ENCODE assay signal across 13 mouse cellular contexts in genomic region chr4:119637176-119637845, GRCm38 (mm10). TPM values are rescaled to one million over a fixed set of nuclear protein-coding genes. Genes with fewer than 3 reads are reported as not detected.
A peak's percentile ranks its signal among the peaks of the same experiment; 100 is the strongest.
DNase-seq lines count a peak whose midpoint lies in the region; ATAC-seq and TF ChIP-seq lines count a peak whose summit lies in the region.
"Had no signal": no experiment of that assay in that cellular context is flagged by ENCODE, and none has a peak within 500 bp of the region (broad histone marks: within the 10 kb centered on the region; RNA-seq: fewer than 3 reads in every experiment).

TSS of gene Guca2a (plus strand) at chr4:119637704.

- WGBS in lung, embryonic 15.5 days = 45% methylated on average over 4 of the region's 4 CpGs
- 61% methylated on average over 4 of the region's 4 CpGs for WGBS in lung, adult 2 months

- intact Hi-C loops in heart, postnatal 25 days (cut with DNase I) = loop anchor here (10.0 kb wide), 1 partner anchor 467 kb away; no protein-coding TSS in a partner anchor

- no peak within 1 kb of the TSS for H3K4me3 ChIP-seq in lung, embryonic 15.5 days
- H3K4me3 ChIP-seq in lung, adult 2 months (replicated peaks; ENCODE audit: extremely low read depth, low read depth, low read length) = no peak within 1 kb of the TSS

- 0 out of 2 replicates have a peak within 1 kb of the TSS, but pooled peaks have one; percentile 15 for H3K27ac ChIP-seq in lung, embryonic 15.5 days

- H3K4me1 ChIP-seq in lung, embryonic 15.5 days = peaks cover 21% of the 10 kb centered on the region
- H3K4me1 ChIP-seq in lung, adult 2 months (ENCODE audit: control insufficient read depth, insufficient read depth, low read length) = peaks cover 2% of the 10 kb centered on the region; the same call in 1 of the 2 replicates

- H3K27me3 ChIP-seq in lung, embryonic 15.5 days = no peaks in the 10 kb centered on the region

- no peak for TF ChIP-seq POLR2A in lung, adult 2 months (IDR thresholded peaks at IDR 0.05; ENCODE audit: borderline replicate concordance, extremely low read depth, low read depth, low read length)

- no peak within 1 kb of the TSS for H3K4me2 ChIP-seq in lung, embryonic 15.5 days

- TF ChIP-seq CTCF in lung, adult 2 months (IDR thresholded peaks at IDR 0.05; ENCODE audit: insufficient read depth, low read length) = no peak

- DNase-seq in heart, adult 11 months = peak; percentile 83
- no peak for DNase-seq in heart, postnatal 25 days (ENCODE audit: low spot score)
- no peak for DNase-seq in lung, adult 2 months
- DNase-seq in adrenal gland, postnatal 25 days = peak; percentile 63
- DNase-seq in lung, postnatal 4 days = peak; percentile 28 to 62
- no peak for DNase-seq in embryo, embryonic 10 days (ENCODE audit: low spot score)
- DNase-seq in left cerebral cortex, adult 9 months (ENCODE audit: low spot score in 2 of 2) = no peak
- DNase-seq: gastrocnemius, postnatal 10 days; right cerebral cortex, postnatal 25 days; thymus, postnatal 36 days had no signal

- no peaks in the 10 kb centered on the region for H3K36me3 ChIP-seq in lung, embryonic 15.5 days

- H3K9ac ChIP-seq in lung, embryonic 15.5 days = no peak within 1 kb of the TSS

- H3K9me3 ChIP-seq in lung, embryonic 15.5 days = no peaks in the 10 kb centered on the region

- peak; percentile 33; the same call in 1 of the 2 replicates for ATAC-seq in lung, embryonic 15.5 days (ENCODE audit: borderline replicate concordance, extremely low read depth, low FRiP score, low TSS enrichment)

RNA-seq across cellular contexts. Expression of gene Guca2a, which starts in this region (rescaled TPM):
- total RNA-seq in heart, postnatal 25 days (2021) = not detected
- polyA plus RNA-seq in lung, embryonic 15.5 days (2015; fragmentation: Nextera tagmentation; extraction: Ambion mirVana) = not detected in 2 replicates
- polyA plus RNA-seq in lung, adult 2 months (2012; rRNA removed) = 23.0 TPM in 1 of 2 replicates, not detected in the other
- 0.58 TPM in 1 of 2 replicates, not detected in the other for total RNA-seq in adrenal gland, postnatal 25 days (2021)
- total RNA-seq: gastrocnemius, postnatal 10 days; left cerebral cortex, postnatal 14 days had no signal
- polyA plus RNA-seq: neural tube, embryonic 14.5 days had no signal

Comparison
In these comparisons a context has a peak if more than half of its experiments do, and no peak if none do; other contexts are left out.
1. DNase-seq: peak in heart, adult 11 months (single experiment) and lung, postnatal 4 days (2 of 2); none in heart, postnatal 25 days (single experiment), lung, adult 2 months (single experiment), embryo, embryonic 10 days (single experiment) and left cerebral cortex, adult 9 months (0 of 2).
2. Peak in ATAC-seq and H3K27ac ChIP-seq in lung, embryonic 15.5 days; RNA of the gene not detected or under 1 TPM.
3. Peak in DNase-seq in adrenal gland, postnatal 25 days; RNA of the gene not detected or under 1 TPM.